Mouse (Mus musculus): ENCODE measurements around the gene Gm40193.

- no peak for TF ChIP-seq CTCF (IDR thresholded peaks at IDR 0.05; ENCODE audit: insufficient read depth, low read depth, low read length)
- TF ChIP-seq POLR2A (IDR thresholded peaks at IDR 0.05; ENCODE audit: insufficient read depth, low read depth, low read length): no peak
These were observed 32.3 kb downstream of the Gm40193 start for GRCm38 (mm10) chr11:70500476-70500812.

Data from olfactory bulb, adult 2 months (tissue).